Mouse (Mus musculus): ENCODE measurements at regions not wholly inside any gene's neighbourhood (a gene's known extent, or its start where the extent isn't known, plus 50 kb on each side); places are given as distances from the start of the nearest gene placed in this dataset.

DNA sequence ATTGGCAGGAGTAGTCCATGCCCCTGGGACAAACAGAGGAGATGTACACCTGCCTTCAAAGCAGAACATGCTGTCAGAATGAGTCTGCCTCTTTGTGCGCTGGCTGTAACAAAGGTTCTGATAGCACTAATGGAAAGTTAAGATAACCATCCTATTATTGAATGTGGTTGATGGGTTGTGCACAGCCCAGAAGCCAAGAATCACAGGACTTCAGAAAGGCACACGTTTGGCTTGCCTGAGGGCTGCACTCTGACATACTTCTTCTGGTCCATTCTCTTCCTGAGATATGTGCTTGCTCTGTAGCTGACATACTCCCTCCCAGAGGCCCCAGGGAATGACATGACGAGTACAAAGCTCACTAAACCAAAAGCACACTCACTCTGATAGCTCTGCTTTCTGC, 50.1 kb upstream of the Galnt15 start:
- Histone ChIP-seq H3K9me3 (ENCODE audit: low read length) (peaks cover 28% of the 10 kb centered on the region), H3K4me1 (replicated peaks; ENCODE audit: low read depth, low read length) (no peaks in the 10 kb centered on the region), H3K4me3 (replicated peaks; ENCODE audit: low read length) (no peak overlapping the region), H3K36me3 (ENCODE audit: insufficient read depth, low read length) (no peaks in the 10 kb centered on the region), H3K27me3 (ENCODE audit: insufficient read depth, low read length) (no peaks in the 10 kb centered on the region)
- no peak for TF ChIP-seq NANOG (IDR thresholded peaks at IDR 0.05; ENCODE audit: borderline replicate concordance, low read length)
- no peak for TF ChIP-seq CTCF (conservative IDR thresholded peaks at IDR 0.05; ENCODE audit: low read length)
- TF ChIP-seq POU5F1 (IDR thresholded peaks at IDR 0.05; ENCODE audit: borderline replicate concordance, low read length), result no peak
